Mouse (Mus musculus) macrophage (primary cell): ENCODE data around the gene Spsb1. TPM values are rescaled to one million over a fixed set of nuclear protein-coding genes. Genes with fewer than 3 reads are reported as not detected.

Source experiments
- H3K27ac ChIP-seq: fragments of 350-480 bp; formaldehyde crosslinking; 2 replicates; pipeline ENCODE4 v1.9.0; 2021
- H3K36me3 ChIP-seq: fragments of 350-480 bp; formaldehyde crosslinking; 2 replicates; pipeline ENCODE4 v1.9.0; 2021; ENCODE audit errors: inconsistent target
- H3K4me3 ChIP-seq: fragments of 350-480 bp; formaldehyde crosslinking; 2 replicates; pipeline ENCODE4 v1.9.0; 2021; ENCODE audit errors: inconsistent target
- H3K79me2 ChIP-seq: fragments of 350-480 bp; formaldehyde crosslinking; 2 replicates; pipeline ENCODE4 v1.9.0; 2021; ENCODE audit errors: inconsistent target
- WGBS: methylation state at CpG from one replicate; pipeline ENCODE4 v1.1.7; 2026; ENCODE audit warnings: inconsistent platforms; ENCODE audit not compliant: missing documents; 5-methylcytosine and 5-hydroxymethylcytosine counted together
- polyA plus RNA-seq: library from polyadenylated mRNA; stranded (reverse); fragments of 250-400 nt; gene quantifications from 3 replicates; pipeline ENCODE4 v1.2.4, GENCODE M21; 2018; ENCODE audit warnings: inconsistent platforms

The Spsb1 gene
- polyA plus RNA-seq, 1 experiment from 2014 or later: 1.5 TPM

DNA sequence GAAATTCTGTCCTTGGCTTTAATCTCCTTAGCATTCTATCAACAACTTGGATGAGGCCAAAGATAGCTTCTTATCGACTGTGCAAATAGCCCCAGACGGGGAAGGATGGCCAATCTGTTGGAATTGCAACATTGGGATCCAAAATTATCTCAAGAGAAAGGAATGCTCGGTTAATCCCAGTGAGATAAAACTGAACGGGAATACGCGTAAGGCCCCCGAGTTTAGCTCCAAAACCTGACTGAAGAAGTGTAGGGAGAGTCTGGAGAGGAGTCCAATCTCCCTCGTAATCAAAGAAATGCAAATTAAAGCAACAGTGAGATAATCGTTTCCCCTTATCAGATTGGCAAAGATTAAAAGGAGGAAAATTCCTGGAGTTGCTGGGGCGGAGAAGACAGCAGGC lies 104.2 kb downstream of the Spsb1 start:
- Histone ChIP-seq H3K27ac (no peak overlapping the region), H3K79me2 (no peaks in the 10 kb centered on the region), H3K36me3 (no peaks in the 10 kb centered on the region), H3K4me3 (no peak overlapping the region)
- WGBS: 94% methylated on average over 10 of the region's 10 CpGs

DNA sequence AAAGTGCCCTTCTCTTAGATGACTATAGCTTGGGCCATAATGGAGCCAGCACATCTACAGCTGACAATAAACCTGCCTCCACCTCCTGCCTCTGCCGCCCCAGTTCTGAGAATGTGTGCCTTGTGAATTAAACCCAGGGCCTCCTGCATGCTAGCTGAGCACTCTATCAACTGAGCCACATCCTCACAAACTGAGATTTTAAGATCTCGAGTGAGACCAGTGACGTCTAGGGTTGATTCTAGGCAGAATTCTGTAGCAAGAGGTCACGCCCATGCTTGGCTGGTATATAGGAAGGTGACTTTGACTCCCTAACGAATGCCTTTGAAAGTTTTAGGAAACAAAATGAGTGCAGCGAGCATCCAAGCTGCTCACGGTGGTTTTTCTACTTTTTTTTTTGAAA lies 104.8 kb downstream of the Spsb1 start:
- H3K4me3 ChIP-seq: no peak overlapping the region
- H3K27ac ChIP-seq: no peak overlapping the region
- no peaks in the 10 kb centered on the region for H3K79me2 ChIP-seq
- H3K36me3 ChIP-seq: no peaks in the 10 kb centered on the region
- 94% methylated on average over 7 of the region's 7 CpGs for WGBS

DNA sequence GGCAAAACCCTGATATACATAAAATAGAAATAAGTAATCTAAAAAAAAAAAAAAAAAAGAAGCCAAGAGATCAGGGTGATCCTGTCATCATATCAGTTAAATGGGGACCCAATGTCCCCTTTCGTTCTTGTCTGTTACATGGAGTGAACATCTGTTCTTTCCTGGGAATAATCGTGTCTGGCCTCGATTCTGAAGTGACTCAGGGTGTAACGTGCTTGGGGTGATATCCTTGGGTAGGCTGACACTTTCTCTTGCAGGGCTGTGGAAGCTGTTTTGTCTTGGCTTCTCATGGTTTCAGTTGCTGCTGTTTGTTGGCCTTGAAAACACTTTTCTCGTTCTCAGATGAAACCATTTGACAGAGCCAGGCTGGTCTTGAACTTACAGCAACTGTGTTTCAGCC lies 105.8 kb downstream of the Spsb1 start:
- Histone ChIP-seq H3K36me3 (no peaks in the 10 kb centered on the region), H3K27ac (no peak overlapping the region)
- 96% methylated on average over 5 of the region's 5 CpGs for WGBS

DNA sequence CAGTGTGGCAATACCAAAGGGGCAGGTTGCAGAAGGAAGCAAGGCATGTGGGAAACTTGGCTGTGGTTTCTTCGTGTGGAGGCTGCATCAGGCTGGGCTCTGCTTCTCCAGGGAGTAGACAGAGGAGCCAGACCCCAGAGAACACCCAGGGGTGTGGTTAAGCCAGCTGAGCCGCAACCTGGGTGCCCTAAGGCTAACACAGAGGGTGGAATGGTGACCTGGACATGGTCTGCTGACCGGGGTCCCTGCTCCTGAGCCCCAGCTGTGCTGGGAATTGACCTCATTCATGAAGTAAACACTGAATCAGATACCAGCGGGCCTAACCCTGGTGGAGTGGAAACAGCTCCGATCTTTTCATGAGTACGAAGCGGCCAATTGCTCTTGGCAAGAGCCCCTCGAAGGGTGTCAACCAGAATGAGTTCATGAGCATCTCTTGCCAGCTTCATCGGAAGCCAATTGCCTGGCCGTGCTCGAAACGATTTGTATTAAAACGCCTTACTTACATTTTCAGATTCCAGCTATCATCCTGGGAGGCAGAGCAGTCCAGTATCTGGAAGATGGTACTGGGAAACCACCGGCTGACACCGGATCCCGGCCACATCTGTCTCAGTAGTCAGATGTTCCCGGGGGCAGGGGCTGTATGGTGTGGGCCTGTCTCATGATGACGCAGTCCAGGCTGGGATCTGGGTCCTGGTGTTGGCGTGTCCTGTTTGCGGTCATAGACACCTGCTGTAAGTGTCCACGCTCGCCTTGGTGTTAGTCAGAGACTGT lies 107.8 kb downstream of the Spsb1 start:
- H3K36me3 ChIP-seq: no peaks in the 10 kb centered on the region
- H3K27ac ChIP-seq: no peak overlapping the region
- H3K79me2 ChIP-seq: no peaks in the 10 kb centered on the region
- 84% methylated on average over 22 of the region's 22 CpGs for WGBS
- no peak overlapping the region for H3K4me3 ChIP-seq

More for the DNA sequence above, 105.8 kb downstream of the Spsb1 start:
- Histone ChIP-seq H3K79me2 (no peaks in the 10 kb centered on the region), H3K4me3 (no peak overlapping the region)

Other genes starting within 250 kb of the Spsb1 start
- 2.6 to 9.5 TPM (median 3.0 TPM) in 3 replicates for gene Tmem201, start 217.0 kb downstream of the Spsb1 start, polyA plus RNA-seq
- 1.5 to 5.8 TPM (median 4.0 TPM) in 3 replicates for gene Slc25a33, start 180.8 kb downstream of the Spsb1 start, polyA plus RNA-seq
- gene H6pd, start 54.0 kb upstream of the Spsb1 start, polyA plus RNA-seq: 19.3 to 30.3 TPM (median 22.0 TPM) in 3 replicates
- 14.0 to 24.4 TPM (median 22.6 TPM) in 3 replicates for gene Gpr157, start 132.3 kb upstream of the Spsb1 start, polyA plus RNA-seq
- 0.06 TPM in 1 of 3 replicates, not detected in the others for gene Slc2a5, start 164.2 kb upstream of the Spsb1 start, polyA plus RNA-seq
- not detected in 3 replicates for gene Slc2a7, start 193.9 kb upstream of the Spsb1 start, polyA plus RNA-seq
- 0.43 to 1.5 TPM in 2 of 3 replicates, not detected in the other for gene Car6, start 246.3 kb upstream of the Spsb1 start, polyA plus RNA-seq